Mouse (Mus musculus): ENCODE data around the gene Abcc8.

GRCm38 (mm10) chr7:46086378-46086777 lies 93.5 kb downstream of the Abcc8 start:
- TF ChIP-seq POLR2A (IDR thresholded peaks at IDR 0.05; ENCODE audit: insufficient read depth, low read depth, low read length): no peak
- TF ChIP-seq CTCF (IDR thresholded peaks at IDR 0.05; ENCODE audit: insufficient read depth, low read depth, low read length): no peak

Measured in olfactory bulb, adult 2 months (tissue).